Mouse (Mus musculus): Measurements from ENCODE around the gene Adamts14.

Adamts14 gene

GRCm38 (mm10) chr10:61226784-61227396 is 46.3 kb downstream of the Adamts14 start:
- DNase-seq, result no peak

DNA sequence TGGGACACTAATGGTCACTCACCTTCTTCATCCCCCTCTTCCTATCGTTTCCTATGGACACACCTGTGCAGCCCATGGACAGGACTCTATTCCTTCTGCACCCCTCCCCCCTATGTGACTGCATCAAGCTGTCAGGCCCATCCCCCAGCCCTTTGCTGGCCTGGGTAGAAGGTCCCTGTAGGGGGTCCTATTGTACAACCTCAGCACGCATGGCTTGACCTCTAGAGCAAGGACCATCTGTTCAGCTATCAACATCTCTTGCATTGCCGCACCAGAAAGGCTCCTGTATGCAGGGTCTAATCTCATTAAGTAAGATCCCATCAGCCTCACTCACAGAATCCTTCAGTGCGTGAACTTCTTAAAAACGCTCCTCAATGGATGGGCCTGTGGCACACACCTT is 47.5 kb downstream of the Adamts14 start:
- DNase-seq, result no peak

- no peak for DNase-seq
These were observed 53.9 kb downstream of the Adamts14 start for GRCm38 (mm10) chr10:61219318-61219717.

DNA sequence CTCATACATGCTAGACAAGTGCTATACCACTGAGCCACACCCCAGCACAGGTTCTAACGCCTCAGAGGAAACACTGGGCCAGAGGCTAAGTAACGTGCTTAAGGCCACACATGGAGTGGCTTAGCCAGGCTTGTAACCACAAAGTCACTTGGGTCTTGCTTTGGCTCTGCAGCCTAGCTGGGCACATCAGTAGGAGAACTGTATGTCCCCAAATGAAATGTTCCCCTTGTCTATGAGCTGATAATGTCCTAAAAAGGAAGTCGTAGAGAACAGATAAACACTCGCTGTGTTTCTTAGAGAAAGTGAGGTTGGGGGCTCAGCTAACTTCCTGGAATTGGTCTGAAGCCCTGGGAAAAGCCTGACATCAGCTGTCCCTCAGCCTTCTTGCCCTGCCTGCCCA is 57.1 kb downstream of the Adamts14 start:
- DNase-seq, result no peak

GRCm38 (mm10) chr10:61215658-61216057 is 57.6 kb downstream of the Adamts14 start:
- DNase-seq, result peak; percentile 43

- no peak for DNase-seq
These were observed 60.4 kb downstream of the Adamts14 start for GRCm38 (mm10) chr10:61212817-61213216.

DNA sequence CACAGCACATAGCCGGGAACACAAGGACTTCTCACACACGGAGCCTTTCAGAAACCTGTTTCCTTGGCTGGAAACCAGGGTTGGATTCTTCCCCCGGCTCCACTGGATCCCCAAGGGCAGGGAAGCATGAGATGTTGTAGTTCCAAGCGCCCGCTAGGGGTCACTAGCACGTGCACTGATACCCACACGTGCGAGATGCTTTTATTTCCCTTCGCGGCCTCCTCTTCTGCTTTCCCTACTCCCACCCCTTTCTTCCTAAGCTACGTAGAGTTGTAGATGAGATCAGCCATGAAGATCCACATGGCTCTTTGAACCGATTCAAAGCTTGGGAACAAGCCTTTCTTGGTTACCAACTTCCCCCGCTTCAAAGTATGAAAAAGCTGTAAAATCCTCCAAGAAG is 61.5 kb downstream of the Adamts14 start:
- DNase-seq, result peak; percentile 66

DNA sequence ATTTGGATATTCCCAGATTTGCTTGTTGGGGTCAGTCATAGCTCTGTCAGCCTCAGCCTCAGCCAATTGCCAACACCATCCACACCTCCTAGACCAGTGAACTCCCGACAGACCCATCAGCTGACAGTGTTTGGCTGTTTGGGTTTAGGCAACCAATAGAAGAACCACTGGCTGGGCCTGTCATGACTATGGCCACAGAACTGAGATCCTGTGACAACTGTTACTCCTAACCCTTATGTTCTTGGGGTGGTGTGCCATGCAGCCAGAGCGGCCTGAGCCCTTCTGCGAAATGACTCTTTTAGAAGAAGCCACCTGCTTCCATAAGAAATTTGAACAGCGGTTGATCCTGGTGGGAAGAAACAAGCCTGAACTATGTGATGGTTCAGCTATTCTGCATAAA is 62.1 kb downstream of the Adamts14 start:
- DNase-seq, result no peak

GRCm38 (mm10) chr10:61208114-61208684 is 65.0 kb downstream of the Adamts14 start:
- no peak for DNase-seq

GRCm38 (mm10) chr10:61203930-61204329 is 69.3 kb downstream of the Adamts14 start:
- no peak for DNase-seq

- DNase-seq, result no peak
These were observed 71.5 kb downstream of the Adamts14 start for GRCm38 (mm10) chr10:61201596-61202318.

DNA sequence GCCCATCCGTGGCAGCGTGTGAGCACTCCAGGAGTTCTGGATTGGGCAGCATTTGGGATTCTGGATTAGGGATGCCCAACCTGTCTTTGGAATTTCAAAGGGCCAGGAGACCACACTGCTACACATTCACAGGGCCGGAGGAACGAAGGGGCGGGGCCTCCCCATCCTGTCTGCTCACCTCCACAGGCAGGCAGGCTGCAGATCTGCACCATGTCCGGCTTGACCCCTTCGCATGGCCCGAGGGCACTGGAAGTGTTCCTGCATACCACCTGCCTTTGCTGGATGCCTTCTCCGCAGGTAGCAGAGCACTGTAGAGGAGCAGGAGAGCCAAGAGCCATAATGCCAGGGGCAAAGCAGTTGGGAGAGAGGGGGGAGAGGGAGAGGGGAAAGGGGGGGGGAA is 72.2 kb downstream of the Adamts14 start:
- no peak for DNase-seq

DNA sequence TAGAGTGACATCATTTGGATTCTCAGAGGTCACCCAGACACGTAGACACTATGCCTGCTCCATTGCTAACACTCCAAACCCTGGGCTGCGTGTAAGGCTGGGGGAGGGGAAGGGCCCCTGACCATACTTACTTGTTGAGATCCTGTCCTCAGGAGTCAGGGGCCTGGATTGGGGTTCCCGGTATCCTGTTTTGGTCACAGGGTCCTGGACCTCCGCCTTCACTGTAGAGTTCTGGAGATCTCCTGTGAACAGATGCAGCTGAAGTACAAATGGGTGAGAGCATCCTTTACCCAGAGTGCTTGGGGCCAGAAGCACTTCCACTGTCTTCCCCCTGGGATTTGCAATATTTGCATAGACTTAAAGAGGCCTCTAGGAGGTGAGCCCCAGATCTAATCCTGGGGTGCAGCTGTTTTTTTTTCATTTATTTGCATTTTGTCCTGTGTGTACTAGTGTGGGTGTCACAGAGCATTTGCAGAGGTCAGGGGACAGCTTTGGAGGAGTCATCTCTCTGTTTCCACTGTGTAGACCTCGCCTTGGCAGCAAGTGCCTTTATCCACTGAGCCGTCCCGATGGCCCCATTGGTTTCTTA is 72.9 kb downstream of the Adamts14 start:
- DNase-seq, result no peak

DNA sequence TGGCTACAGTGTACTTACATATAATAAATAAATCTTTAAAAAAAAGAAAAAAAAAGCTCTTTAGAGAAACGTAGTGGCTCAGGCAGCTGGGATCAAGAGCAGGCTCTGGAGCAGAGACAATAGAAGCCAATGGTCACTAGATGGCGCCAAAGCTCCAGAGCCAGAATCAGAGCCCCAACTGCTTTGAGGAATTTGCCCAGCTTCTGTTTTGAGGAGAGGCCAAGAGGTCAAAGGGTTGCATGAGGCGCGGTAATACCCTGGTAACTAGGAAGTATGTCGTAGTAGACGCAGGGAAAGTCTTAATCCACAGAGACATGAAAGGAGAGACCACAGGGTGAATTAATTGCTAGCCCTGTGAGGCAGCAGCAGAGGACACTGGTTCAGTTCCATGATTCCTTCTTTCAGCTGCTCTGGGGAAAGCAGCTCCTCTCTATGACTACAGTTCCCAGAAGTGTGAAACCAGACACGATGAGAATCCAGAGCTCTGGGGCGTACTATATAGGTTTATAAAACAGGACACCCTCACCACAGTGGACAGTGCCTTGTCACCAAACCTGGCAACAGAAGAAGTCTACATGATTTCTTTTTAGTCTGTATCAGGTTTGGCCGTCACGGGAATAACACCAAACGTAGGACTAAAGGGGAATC is 73.5 kb downstream of the Adamts14 start:
- DNase-seq, result peak; percentile 74

DNA sequence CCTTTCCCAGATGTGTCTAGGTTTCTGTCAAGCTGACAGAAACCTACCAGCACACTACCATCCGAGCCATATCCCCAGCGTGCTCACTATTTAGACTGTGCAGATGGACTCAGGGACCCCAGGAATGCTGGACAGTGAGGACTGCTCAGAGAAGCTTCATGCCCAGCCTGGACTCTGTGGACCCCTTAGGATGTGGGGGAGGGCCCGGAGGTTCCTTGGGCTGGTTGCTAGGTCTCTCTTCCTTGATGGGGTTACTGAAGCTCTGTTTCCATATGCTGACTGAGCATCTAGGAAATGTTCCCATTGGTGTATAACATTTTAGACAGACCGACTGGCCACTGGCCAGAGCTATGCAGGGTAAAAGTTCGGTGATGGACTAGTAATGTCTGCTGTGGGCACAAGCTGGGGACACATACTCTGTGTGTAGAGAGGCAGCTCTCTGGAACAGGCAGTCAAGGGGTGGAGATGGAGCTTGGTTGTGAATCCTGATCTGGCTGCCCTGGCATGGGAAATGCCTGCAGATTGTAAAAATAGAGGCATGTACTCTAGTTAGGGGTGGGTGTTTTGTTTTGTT is 77.4 kb downstream of the Adamts14 start:
- no peak for DNase-seq

DNA sequence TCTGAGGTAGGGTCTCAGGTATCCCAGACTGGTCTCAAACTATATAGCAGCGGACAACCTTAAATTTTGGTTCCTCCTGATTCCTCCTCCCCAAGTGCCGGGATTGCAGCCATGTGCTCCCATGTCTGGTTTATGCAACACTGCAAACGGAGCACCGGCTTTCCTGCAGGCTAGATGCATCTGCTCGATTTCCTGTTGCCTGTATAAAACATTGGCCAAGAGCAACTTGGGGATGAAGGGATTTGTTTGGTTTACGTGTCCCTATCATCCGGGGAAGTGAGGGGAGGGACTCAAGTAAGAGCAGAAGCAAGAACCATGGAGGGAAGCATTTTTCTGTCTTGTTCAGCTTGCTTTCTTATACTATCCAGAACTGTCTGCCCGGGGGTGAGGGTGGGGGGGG is 78.0 kb downstream of the Adamts14 start:
- DNase-seq, result no peak

- no peak for DNase-seq
These were observed 78.6 kb downstream of the Adamts14 start for GRCm38 (mm10) chr10:61194611-61195010.

DNA sequence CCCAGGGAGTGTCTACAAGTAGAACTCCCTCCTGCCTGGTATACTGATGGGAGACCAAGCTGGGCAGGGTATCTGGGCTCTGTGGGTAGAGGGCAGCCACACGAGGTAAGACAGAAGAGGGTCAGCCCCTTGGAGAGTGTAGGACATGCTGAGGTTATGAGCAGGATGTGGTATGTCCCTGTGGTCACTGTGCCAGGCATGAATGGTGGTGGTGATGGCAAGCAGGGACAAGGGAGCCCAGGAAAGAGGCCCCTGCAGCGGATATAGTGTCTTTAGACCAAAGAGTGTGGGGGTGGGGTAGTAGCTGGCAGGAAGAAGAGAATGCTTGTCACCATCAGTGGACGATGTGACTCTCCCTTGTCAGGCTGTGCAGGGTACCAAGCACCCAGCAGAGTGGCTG is 85.2 kb downstream of the Adamts14 start:
- DNase-seq, result no peak

GRCm38 (mm10) chr10:61187001-61187400 is 86.2 kb downstream of the Adamts14 start:
- DNase-seq, result no peak

DNA sequence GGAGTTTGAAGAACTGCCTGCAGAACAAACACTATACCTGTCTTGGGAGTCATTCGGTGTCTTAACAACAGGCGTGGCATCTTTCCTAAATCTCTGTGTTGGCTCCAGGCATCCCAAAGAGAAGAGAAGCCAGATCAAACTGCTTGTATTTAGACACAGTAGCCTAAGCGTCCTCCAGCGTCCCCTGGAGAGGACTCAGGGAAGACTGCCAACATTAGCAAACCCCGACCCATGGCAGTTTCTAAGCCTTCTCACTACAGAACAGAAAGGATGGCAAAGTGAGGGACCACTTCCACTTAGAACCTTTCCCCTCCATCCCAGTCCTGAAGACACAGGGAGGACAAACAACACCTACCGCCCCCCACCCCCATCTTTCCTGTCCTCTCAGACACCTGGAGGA is 93.3 kb downstream of the Adamts14 start:
- DNase-seq, result no peak

GRCm38 (mm10) chr10:61178687-61179086 is 94.6 kb downstream of the Adamts14 start:
- no peak for DNase-seq

GRCm38 (mm10) chr10:61177751-61178150 is 95.5 kb downstream of the Adamts14 start:
- no peak for DNase-seq

DNA sequence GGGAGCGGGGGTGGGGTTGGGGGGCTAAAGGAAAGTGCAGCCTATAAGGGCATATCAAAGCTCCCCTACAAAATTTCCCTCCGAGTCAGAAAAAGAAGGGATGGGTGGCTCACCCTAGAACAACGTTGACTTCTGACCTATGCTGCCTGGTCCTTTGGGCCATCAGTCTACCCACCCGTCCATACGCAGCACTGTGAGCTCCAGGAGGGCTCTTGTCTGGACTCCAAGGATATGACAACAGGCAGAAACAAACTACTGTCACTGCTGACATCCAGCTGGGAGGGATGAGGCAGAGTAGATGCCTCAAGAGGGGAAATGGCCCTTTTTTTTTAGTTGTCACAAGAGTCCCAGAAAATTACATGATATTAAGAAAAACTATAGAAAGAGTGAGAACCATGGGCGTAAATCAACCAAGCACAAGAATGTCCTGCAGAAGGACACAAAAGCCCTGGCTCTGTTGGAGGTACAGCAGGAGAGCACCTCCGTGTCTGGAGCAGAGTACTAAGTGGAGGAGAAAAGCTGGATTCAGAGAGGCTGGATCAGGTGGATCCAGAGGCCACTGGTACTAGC is 96.9 kb downstream of the Adamts14 start:
- no peak for DNase-seq

Data from thymus, postnatal 25 days (tissue).